In the genomic region with DNA sequence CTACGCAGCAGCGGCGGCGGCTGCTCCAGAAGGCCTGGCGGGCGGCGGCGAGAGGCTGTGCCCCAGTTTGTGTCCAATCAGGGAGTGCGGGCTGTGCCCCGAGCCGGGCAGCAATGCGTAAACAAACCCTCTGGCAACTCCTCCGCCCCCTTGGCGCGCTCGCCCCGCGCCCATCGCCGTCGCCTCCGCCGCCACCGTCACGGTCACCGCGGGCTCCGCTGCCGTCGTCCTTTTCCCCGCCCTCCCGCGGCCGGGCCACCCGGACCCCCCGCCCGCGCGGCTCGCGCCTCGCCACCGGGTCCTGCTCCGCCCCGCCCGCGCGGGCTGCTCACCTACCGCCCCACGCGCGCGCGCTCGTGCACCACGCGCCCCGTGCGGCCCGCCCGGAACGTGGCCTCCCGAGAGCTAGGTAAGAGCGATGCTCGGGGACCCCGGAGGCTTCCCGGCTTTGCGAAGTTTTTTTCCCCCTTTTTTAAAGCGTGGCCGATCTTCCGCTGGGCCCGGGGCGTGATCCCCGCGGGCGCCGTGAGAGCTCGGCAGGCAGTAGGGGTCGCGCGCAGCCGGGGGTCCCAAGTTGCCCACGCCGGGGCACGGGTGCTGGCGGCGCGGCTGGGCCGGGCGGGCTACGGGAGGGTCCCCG, we compare ENCODE assay signal across 8 mouse cellular contexts. TPM values are rescaled to one million over a fixed set of nuclear protein-coding genes. Genes with fewer than 3 reads are reported as not detected.
A peak's percentile ranks its signal among the peaks of the same experiment; 100 is the strongest.
DNase-seq lines count a peak whose midpoint lies in the region; ATAC-seq and TF ChIP-seq lines count a peak whose summit lies in the region.

A gene (plus strand): TSS at position 149 of the 640 bp plus-strand sequence.

- H3K9ac ChIP-seq in lung, embryonic 15.5 days = peak within 1 kb of the TSS; percentile 59

- peak within 1 kb of the TSS; percentile 37; the same call in 1 of the 2 replicates for H3K27ac ChIP-seq in cerebellum, adult 2 months (ENCODE audit: insufficient read depth, low read length)
- peak within 1 kb of the TSS; percentile 26 for H3K27ac ChIP-seq in lung, embryonic 15.5 days

- TF ChIP-seq POLR2A in cerebellum, adult 2 months (IDR thresholded peaks at IDR 0.05; ENCODE audit: borderline replicate concordance, insufficient read depth, low read length) = 0 out of 2 replicates have a peak, but pooled peaks have one; percentile 9

- H3K36me3 ChIP-seq in E14TG2a.4 (ENCODE audit: insufficient read depth, low read length) = no peaks in the 10 kb centered on the region
- no peaks in the 10 kb centered on the region for H3K36me3 ChIP-seq in lung, embryonic 15.5 days

- peaks cover 13% of the 10 kb centered on the region for H3K4me1 ChIP-seq in E14TG2a.4 (replicated peaks; ENCODE audit: low read depth, low read length)
- H3K4me1 ChIP-seq in cerebellum, adult 2 months (ENCODE audit: control insufficient read depth, insufficient read depth, low read length) = peaks cover 4% of the 10 kb centered on the region
- 0 out of 2 replicates have a peak, but pooled peaks cover 4% of the 10 kb centered on the region for H3K4me1 ChIP-seq in lung, embryonic 15.5 days

- H3K4me3 ChIP-seq in E14TG2a.4 (replicated peaks; ENCODE audit: low read length) = peak within 1 kb of the TSS; percentile 85
- H3K4me3 ChIP-seq in cerebellum, adult 2 months (replicated peaks; ENCODE audit: insufficient read depth, low read depth, low read length) = peak within 1 kb of the TSS; percentile 84
- H3K4me3 ChIP-seq in lung, embryonic 15.5 days = peak within 1 kb of the TSS; percentile 79

- H3K27me3 ChIP-seq in E14TG2a.4 (ENCODE audit: insufficient read depth, low read length) = peaks cover 81% of the 10 kb centered on the region
- no peaks in the 10 kb centered on the region for H3K27me3 ChIP-seq in cerebellum, adult 2 months (ENCODE audit: control insufficient read depth, insufficient read depth, low read length)
- peaks cover 41% of the 10 kb centered on the region for H3K27me3 ChIP-seq in lung, embryonic 15.5 days

- ATAC-seq in frontal cortex, adult (ENCODE audit: low TSS enrichment) = peak; percentile 67
- peak; percentile 68 to 83 for ATAC-seq in hematopoietic stem cell, adult 5-6 weeks (replicated peaks in 1 of 2; ENCODE audit: insufficient read depth in 1 of 2, low FRiP score in 2 of 2, low TSS enrichment in 1 of 2, low read depth in 1 of 2, poor library complexity in 2 of 2, severe bottlenecking in 2 of 2)
- peak; percentile 83 for ATAC-seq in lung, embryonic 15.5 days (ENCODE audit: borderline replicate concordance, extremely low read depth, low FRiP score, low TSS enrichment)
- ATAC-seq in neutrophil, adult 5-6 weeks (ENCODE audit: extremely low read depth, insufficient number of reproducible peaks, low FRiP score, poor library complexity, severe bottlenecking) = peak; percentile 40

- H3K4me2 ChIP-seq in lung, embryonic 15.5 days = peak within 1 kb of the TSS; percentile 100

- TF ChIP-seq CTCF in E14TG2a.4 (conservative IDR thresholded peaks at IDR 0.05; ENCODE audit: low read length) = no peak
- TF ChIP-seq CTCF in cerebellum, adult 2 months (IDR thresholded peaks at IDR 0.05; ENCODE audit: borderline replicate concordance, insufficient read depth, low read depth, low read length) = no peak

- H3K9me3 ChIP-seq in E14TG2a.4 (ENCODE audit: low read length) = no peaks in the 10 kb centered on the region
- no peaks in the 10 kb centered on the region for H3K9me3 ChIP-seq in lung, embryonic 15.5 days

- DNase-seq in cerebellum, adult 2 months = peak; percentile 84 to 88
- peak; percentile 5 for DNase-seq in layer of hippocampus, adult 9-10 months (ENCODE audit: low spot score)
- peak; percentile 63 for DNase-seq in testis, postnatal 14 days (ENCODE audit: low spot score)

- 1% methylated on average over 92 of the region's 92 CpGs for WGBS in cerebellum, adult 2 months
- WGBS in lung, embryonic 15.5 days = 0% methylated on average over 74 of the region's 92 CpGs

RNA-seq across cellular contexts. Expression of the gene that starts here (rescaled TPM):
- 11.5 and 12.3 TPM in 2 replicates for polyA plus RNA-seq in cerebellum, adult 2 months (2012; rRNA removed)
- 92.3 and 137 TPM in 2 replicates for total RNA-seq in hematopoietic stem cell, adult 5-6 weeks (2017)
- polyA plus RNA-seq in lung, embryonic 15.5 days (2015; fragmentation: Nextera tagmentation; extraction: Ambion mirVana) = 18.4 and 18.9 TPM in 2 replicates
- total RNA-seq in neutrophil, adult 5-6 weeks (2017) = 33.4 and 38.8 TPM in 2 replicates

Comparison
In these comparisons a context has a peak if more than half of its experiments do, and no peak if none do; other contexts are left out.
1. Peak in every context shown above with its lines: DNase-seq, ATAC-seq, H3K4me3 ChIP-seq and H3K27ac ChIP-seq.
2. DNase-seq: peak in every context shown above with its lines; median percentile 86 in cerebellum, adult 2 months; 63 in testis, postnatal 14 days; 5 in layer of hippocampus, adult 9-10 months.